Mouse (Mus musculus) liver, postnatal 0 days (tissue): ENCODE measurements at regions not wholly inside any gene's neighbourhood (a gene's known extent, or its start where the extent isn't known, plus 50 kb on each side); places are given as distances from the start of the nearest gene placed in this dataset.

ENCODE experiments used
- CTCF ChIP-seq: sonication (generic); IDR thresholded peaks from 2 replicates; pipeline ENCODE4 v1.5.1; 2016; ENCODE audit warnings: antibody characterized with exemption, low read depth
- EP300 ChIP-seq: IDR thresholded peaks from 2 replicates; pipeline ENCODE4 v1.6.1; 2016; ENCODE audit warnings: antibody characterized with exemption, low read depth, mild to moderate bottlenecking

DNA sequence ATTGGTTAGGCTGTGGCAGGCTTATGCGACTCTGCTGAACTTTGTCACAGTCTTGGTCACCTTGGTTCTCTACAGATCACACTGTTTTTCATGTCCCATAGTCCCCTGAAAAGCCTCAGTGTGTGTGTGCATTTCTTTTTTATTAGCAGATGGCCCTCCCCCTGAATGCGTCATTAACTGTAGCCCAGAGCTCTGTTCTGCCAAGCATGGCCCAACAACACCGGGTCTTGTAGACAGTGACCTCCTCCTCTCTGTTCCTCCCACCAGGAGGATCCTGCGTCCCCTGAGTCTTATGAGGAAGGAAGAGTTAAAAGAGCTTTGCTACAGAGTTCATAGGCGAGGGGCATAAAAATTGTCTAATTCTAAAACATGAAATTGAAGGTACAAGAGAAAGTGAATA lies 103.5 kb upstream of the Rpl34 start:
- TF ChIP-seq EP300 (no peak), CTCF (no peak)
